Mouse (Mus musculus): ENCODE results near the gene Col4a4. TPM values are rescaled to one million over a fixed set of nuclear protein-coding genes. Genes with fewer than 3 reads are reported as not detected.

Col4a4 gene
- total and polyA plus RNA-seq, 3 experiments: 2.2 to 5.0 (median 3.7) TPM

- 36% methylated on average over 6 of the region's 6 CpGs for WGBS
- Histone ChIP-seq H3K27me3 (ENCODE audit: control insufficient read depth, insufficient read depth, low read length) (no peaks in the 10 kb centered on the region), H3K4me1 (ENCODE audit: control insufficient read depth, insufficient read depth, low read length) (no peaks in the 10 kb centered on the region), H3K9ac (ENCODE audit: low read depth, low read length) (no peak overlapping the region), H3K79me2 (replicated peaks; ENCODE audit: control insufficient read depth, insufficient read depth, low read length) (no peaks in the 10 kb centered on the region), H3K36me3 (ENCODE audit: control insufficient read depth, insufficient read depth, low read length) (no peaks in the 10 kb centered on the region), H3K4me3 (no peak overlapping the region), H3K27ac (no peak overlapping the region)
- intact Hi-C loops (cut with DNase I): no loop called here
- TF ChIP-seq POLR2A (IDR thresholded peaks at IDR 0.05; ENCODE audit: insufficient read depth, low read depth, low read length) (no peak), CTCF (IDR thresholded peaks at IDR 0.05) (no peak), EP300 (IDR thresholded peaks at IDR 0.05; ENCODE audit: insufficient read depth, low read depth, low read length) (no peak)
- DNase-seq: peak in 1 of 2 experiments; percentile 36
These were observed 10.4 kb upstream of the Col4a4 start for GRCm38 (mm10) chr1:82596864-82597596.

- 34% methylated on average over 4 of the region's 4 CpGs for WGBS
- intact Hi-C loops (cut with DNase I): no loop called here
These were observed 3.6 kb upstream of the Col4a4 start for GRCm38 (mm10) chr1:82590266-82590665.

DNA sequence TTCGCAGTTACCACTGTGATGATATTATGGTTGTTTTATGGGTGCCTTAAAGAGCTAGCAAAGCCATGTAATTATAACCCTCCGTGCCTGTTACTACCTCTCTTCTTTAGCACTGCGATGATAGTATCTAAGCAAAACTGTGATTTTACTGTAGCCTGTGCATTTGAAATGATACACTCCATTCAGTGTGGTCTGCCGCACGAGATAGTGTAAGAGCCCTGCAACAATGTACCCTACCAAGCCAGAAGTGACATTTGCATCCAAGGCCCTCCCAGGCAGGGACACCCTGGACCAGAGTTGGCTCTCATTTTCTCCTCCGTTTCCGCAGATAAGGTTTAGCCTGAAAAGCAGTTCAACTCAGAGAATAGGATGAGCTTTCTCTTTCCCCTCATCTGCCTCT is 668 bp downstream of the Col4a4 start:
- Histone ChIP-seq H3K4me3 (peak overlapping the region; percentile 47), H3K9ac (ENCODE audit: low read depth, low read length) (no peak overlapping the region; the same call in 1 of the 2 replicates), H3K79me2 (replicated peaks; ENCODE audit: control insufficient read depth, insufficient read depth, low read length) (no peaks in the 10 kb centered on the region), H3K27me3 (ENCODE audit: control insufficient read depth, insufficient read depth, low read length) (no peaks in the 10 kb centered on the region), H3K36me3 (ENCODE audit: control insufficient read depth, insufficient read depth, low read length) (no peaks in the 10 kb centered on the region), H3K4me1 (ENCODE audit: control insufficient read depth, insufficient read depth, low read length) (peaks cover 3% of the 10 kb centered on the region), H3K27ac (peak overlapping the region; percentile 42)
- TF ChIP-seq EP300 (IDR thresholded peaks at IDR 0.05; ENCODE audit: insufficient read depth, low read depth, low read length): no peak
- TF ChIP-seq CTCF (IDR thresholded peaks at IDR 0.05): no peak
- TF ChIP-seq POLR2A (IDR thresholded peaks at IDR 0.05; ENCODE audit: insufficient read depth, low read depth, low read length): no peak
- DNase-seq: no peak
- intact Hi-C loops (cut with DNase I): no loop called here
- 67% methylated on average over 7 of the region's 7 CpGs for WGBS

More at GRCm38 (mm10) chr1:82590266-82590665, 3.6 kb upstream of the Col4a4 start:
- DNase-seq: no peak
- Histone ChIP-seq H3K9ac (ENCODE audit: low read depth, low read length) (no peak overlapping the region), H3K27me3 (ENCODE audit: control insufficient read depth, insufficient read depth, low read length) (no peaks in the 10 kb centered on the region), H3K4me3 (no peak overlapping the region), H3K27ac (no peak overlapping the region), H3K36me3 (ENCODE audit: control insufficient read depth, insufficient read depth, low read length) (no peaks in the 10 kb centered on the region), H3K4me1 (ENCODE audit: control insufficient read depth, insufficient read depth, low read length) (peaks cover 3% of the 10 kb centered on the region), H3K79me2 (replicated peaks; ENCODE audit: control insufficient read depth, insufficient read depth, low read length) (no peaks in the 10 kb centered on the region)
- TF ChIP-seq POLR2A (IDR thresholded peaks at IDR 0.05; ENCODE audit: insufficient read depth, low read depth, low read length) (no peak), EP300 (IDR thresholded peaks at IDR 0.05; ENCODE audit: insufficient read depth, low read depth, low read length) (no peak), CTCF (IDR thresholded peaks at IDR 0.05) (no peak)

GRCm38 (mm10) chr1:82578320-82578719 is 8.3 kb downstream of the Col4a4 start:
- peak; percentile 31 for DNase-seq
- Histone ChIP-seq H3K4me1 (ENCODE audit: control insufficient read depth, insufficient read depth, low read length) (peaks cover 4% of the 10 kb centered on the region), H3K4me3 (no peak overlapping the region), H3K36me3 (ENCODE audit: control insufficient read depth, insufficient read depth, low read length) (no peaks in the 10 kb centered on the region), H3K9ac (ENCODE audit: low read depth, low read length) (no peak overlapping the region), H3K27me3 (ENCODE audit: control insufficient read depth, insufficient read depth, low read length) (no peaks in the 10 kb centered on the region), H3K27ac (peak overlapping the region; percentile 43), H3K79me2 (replicated peaks; ENCODE audit: control insufficient read depth, insufficient read depth, low read length) (no peaks in the 10 kb centered on the region)
- TF ChIP-seq EP300 (IDR thresholded peaks at IDR 0.05; ENCODE audit: insufficient read depth, low read depth, low read length) (no peak), POLR2A (IDR thresholded peaks at IDR 0.05; ENCODE audit: insufficient read depth, low read depth, low read length) (no peak)
- intact Hi-C loops (cut with DNase I): no loop called here
- 40% methylated on average over 4 of the region's 4 CpGs for WGBS

GRCm38 (mm10) chr1:82577915-82578314 is 8.7 kb downstream of the Col4a4 start:
- WGBS: 21% methylated on average over 3 of the region's 3 CpGs
- H3K4me1 ChIP-seq (ENCODE audit: control insufficient read depth, insufficient read depth, low read length): peaks cover 4% of the 10 kb centered on the region
- no peak overlapping the region for H3K9ac ChIP-seq (ENCODE audit: low read depth, low read length)
- intact Hi-C loops (cut with DNase I): no loop called here
- no peaks in the 10 kb centered on the region for H3K27me3 ChIP-seq (ENCODE audit: control insufficient read depth, insufficient read depth, low read length)
- peak overlapping the region; percentile 43 for H3K27ac ChIP-seq
- no peak overlapping the region for H3K4me3 ChIP-seq
- H3K36me3 ChIP-seq (ENCODE audit: control insufficient read depth, insufficient read depth, low read length): no peaks in the 10 kb centered on the region
- H3K79me2 ChIP-seq (replicated peaks; ENCODE audit: control insufficient read depth, insufficient read depth, low read length): no peaks in the 10 kb centered on the region
- TF ChIP-seq POLR2A (IDR thresholded peaks at IDR 0.05; ENCODE audit: insufficient read depth, low read depth, low read length): no peak
- no peak for TF ChIP-seq EP300 (IDR thresholded peaks at IDR 0.05; ENCODE audit: insufficient read depth, low read depth, low read length)
- no peak for TF ChIP-seq CTCF (IDR thresholded peaks at IDR 0.05)
- peak; percentile 50 to 66 for DNase-seq

DNA sequence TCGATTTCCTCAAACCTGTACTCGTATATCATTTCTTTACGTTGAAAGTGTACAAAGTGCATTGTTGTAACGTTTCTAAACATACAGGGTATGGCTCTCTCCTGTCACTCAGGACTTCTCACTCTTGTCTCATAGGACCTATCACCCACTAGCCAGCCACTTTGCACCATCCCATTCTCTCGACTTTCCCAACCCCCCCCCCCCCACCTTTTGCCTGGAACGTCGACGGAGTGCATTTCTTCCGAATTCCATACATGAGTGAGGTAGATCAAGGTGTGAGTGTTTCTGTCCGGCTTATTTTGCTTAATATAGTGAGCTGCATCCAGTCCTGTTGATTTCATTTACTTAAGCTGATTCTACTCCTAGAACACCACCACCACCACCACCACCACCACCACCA is 9.3 kb downstream of the Col4a4 start:
- intact Hi-C loops (cut with DNase I): no loop called here
- no peak overlapping the region for H3K4me3 ChIP-seq
- no peaks in the 10 kb centered on the region for H3K79me2 ChIP-seq (replicated peaks; ENCODE audit: control insufficient read depth, insufficient read depth, low read length)
- no peak overlapping the region for H3K9ac ChIP-seq (ENCODE audit: low read depth, low read length)
- H3K27ac ChIP-seq: no peak overlapping the region
- no peaks in the 10 kb centered on the region for H3K36me3 ChIP-seq (ENCODE audit: control insufficient read depth, insufficient read depth, low read length)
- no peak for TF ChIP-seq CTCF (IDR thresholded peaks at IDR 0.05)
- no peak for TF ChIP-seq EP300 (IDR thresholded peaks at IDR 0.05; ENCODE audit: insufficient read depth, low read depth, low read length)
- TF ChIP-seq POLR2A (IDR thresholded peaks at IDR 0.05; ENCODE audit: insufficient read depth, low read depth, low read length): no peak
- peaks cover 4% of the 10 kb centered on the region for H3K4me1 ChIP-seq (ENCODE audit: control insufficient read depth, insufficient read depth, low read length)
- no peak for DNase-seq
- WGBS: 82% methylated on average over 10 of the region's 10 CpGs
- H3K27me3 ChIP-seq (ENCODE audit: control insufficient read depth, insufficient read depth, low read length): no peaks in the 10 kb centered on the region
